Mouse (Mus musculus) midbrain, embryonic 14.5 days (tissue): Measurements from ENCODE around the gene Vmn2r117. TPM values are rescaled to one million over a fixed set of nuclear protein-coding genes. Genes with fewer than 3 reads are reported as not detected.
A peak's percentile ranks its signal among the peaks of the same experiment; 100 is the strongest.
"Not testable (repeated sequence)": the region's sequence is repeated elsewhere in the genome, so short reads cannot be mapped to it uniquely, and the experiment has no call there.

Experiments
- ATAC-seq: fragments of 200-750 bp; cut with Nextera tagmentation; 2 replicates; pipeline ENCODE4 v1.8.0; 2017; ENCODE audit warnings: moderate number of reproducible peaks, moderate library complexity; ENCODE audit not compliant: low FRiP score, low TSS enrichment
- DNase-seq: peaks from one replicate; pipeline ENCODE4 v3.0.0-alpha.2; 2015
- H3K27ac ChIP-seq: fragments of 300-500 bp; sonication (generic); replicated peaks from 2 replicates; pipeline ENCODE4 v1.5.1; 2014; ENCODE audit warnings: mild to moderate bottlenecking, low read depth, low read length, moderate library complexity
- H3K27me3 ChIP-seq: fragments of 300-500 bp; sonication (generic); 2 replicates; pipeline ENCODE4 v1.6.1; 2014; ENCODE audit warnings: low read length, control low read depth, mixed read lengths; ENCODE audit not compliant: control insufficient read depth, insufficient read depth
- H3K36me3 ChIP-seq: fragments of 300-500 bp; sonication (generic); 2 replicates; pipeline ENCODE4 v1.6.1; 2014; ENCODE audit warnings: low read length, control low read depth; ENCODE audit not compliant: control insufficient read depth, insufficient read depth
- H3K4me1 ChIP-seq: fragments of 300-500 bp; sonication (generic); 2 replicates; pipeline ENCODE4 v1.6.1; 2014; ENCODE audit warnings: mild to moderate bottlenecking, antibody characterized with exemption, low read length, control low read depth; ENCODE audit not compliant: control insufficient read depth, insufficient read depth
- H3K4me2 ChIP-seq: fragments of 300-500 bp; sonication (generic); 2 replicates; pipeline ENCODE4 v1.6.1; 2014; ENCODE audit warnings: mild to moderate bottlenecking, low read length, moderate library complexity
- H3K4me3 ChIP-seq: fragments of 300-500 bp; sonication (generic); replicated peaks from 2 replicates; pipeline ENCODE4 v1.5.1; 2014; ENCODE audit warnings: low read depth, low read length
- H3K9ac ChIP-seq: fragments of 300-500 bp; sonication (generic); replicated peaks from 2 replicates; pipeline ENCODE4 v1.6.1; 2014; ENCODE audit warnings: mild to moderate bottlenecking, low read length, moderate library complexity
- H3K9me3 ChIP-seq: fragments of 300-500 bp; sonication (generic); 2 replicates; pipeline ENCODE4 v1.6.1; 2016; ENCODE audit warnings: low read length, control low read depth, mixed read lengths; ENCODE audit not compliant: control insufficient read depth
- WGBS: fragments of 180-500 bp; shearing (Covaris S2); extraction: QIAGEN DNeasy Blood & Tissue Kit; methylation state at CpG from one replicate; pipeline ENCODE4 v1.1.7; 2014; 5-methylcytosine and 5-hydroxymethylcytosine counted together
- polyA plus RNA-seq: library from polyadenylated mRNA; unstranded; fragments of >200 nt; fragmentation: Nextera tagmentation; extraction: Ambion mirVana; gene quantifications from 2 replicates; pipeline ENCODE4 v1.2.1, GENCODE M21; 2014

The Vmn2r117 gene
- not detected in 2 replicates for polyA plus RNA-seq

- H3K4me1 ChIP-seq, ATAC-seq: not testable (repeated sequence)
- WGBS = 57% methylated on average over 1 of the region's 1 CpGs
These were observed at the start of gene Vmn2r117 for GRCm38 (mm10) chr17:23479599-23479998. TSS of gene Vmn2r117 (minus strand) at chr17:23479699.

GRCm38 (mm10) chr17:23522941-23523732 is 43.6 kb upstream of the Vmn2r117 start:
- WGBS = 76% methylated on average over 30 of the region's 30 CpGs
- not testable (repeated sequence) for H3K27me3 ChIP-seq, H3K9ac ChIP-seq, ATAC-seq, H3K9me3 ChIP-seq, H3K36me3 ChIP-seq, H3K4me2 ChIP-seq, H3K4me3 ChIP-seq, H3K27ac ChIP-seq, H3K4me1 ChIP-seq, DNase-seq

More at GRCm38 (mm10) chr17:23479599-23479998, at the start of gene Vmn2r117:
- not testable (repeated sequence) for H3K4me3 ChIP-seq, H3K9me3 ChIP-seq, H3K4me2 ChIP-seq, DNase-seq, H3K27me3 ChIP-seq, H3K27ac ChIP-seq, H3K36me3 ChIP-seq, H3K9ac ChIP-seq

- Histone ChIP-seq H3K9ac (no peak overlapping the region), H3K4me2 (no peak overlapping the region), H3K36me3 (no peaks in the 10 kb centered on the region), H3K9me3 (0 out of 2 replicates have a peak, but pooled peaks cover 3% of the 10 kb centered on the region), H3K4me1 (no peaks in the 10 kb centered on the region), H3K4me3 (no peak overlapping the region), H3K27me3 (no peaks in the 10 kb centered on the region), H3K27ac (no peak overlapping the region)
- ATAC-seq = peak; percentile 76
- DNase-seq = no peak
- WGBS = 74% methylated on average over 2 of the region's 2 CpGs
These were observed 39.4 kb upstream of the Vmn2r117 start for GRCm38 (mm10) chr17:23518701-23519423.

GRCm38 (mm10) chr17:23433150-23433679 is 46.3 kb downstream of the Vmn2r117 start:
- no peak overlapping the region for H3K9ac ChIP-seq
- no peak overlapping the region for H3K4me2 ChIP-seq
- 77% methylated on average over 6 of the region's 6 CpGs for WGBS
- no peaks in the 10 kb centered on the region for H3K27me3 ChIP-seq
- peaks cover 9% of the 10 kb centered on the region for H3K9me3 ChIP-seq
- no peaks in the 10 kb centered on the region for H3K36me3 ChIP-seq
- no peak overlapping the region for H3K4me3 ChIP-seq
- ATAC-seq = peak; percentile 53; the same call in 1 of the 2 replicates
- no peak overlapping the region for H3K27ac ChIP-seq
- no peaks in the 10 kb centered on the region for H3K4me1 ChIP-seq
- no peak for DNase-seq

Other genes starting within 250 kb of the Vmn2r117 start
- not detected in 2 replicates for gene Vmn2r114, start 167.2 kb downstream of the Vmn2r117 start, polyA plus RNA-seq
- gene Vmn2r115, start 136.0 kb downstream of the Vmn2r117 start, polyA plus RNA-seq = not detected in 2 replicates
- not detected in 2 replicates for gene Vmn2r116, start 95.1 kb downstream of the Vmn2r117 start, polyA plus RNA-seq
- gene Zfp213, start 84.5 kb upstream of the Vmn2r117 start, polyA plus RNA-seq = 16.8 and 19.1 TPM in 2 replicates
- gene Zfp13, start 119.8 kb upstream of the Vmn2r117 start, polyA plus RNA-seq = 24.8 and 31.4 TPM in 2 replicates
- not detected in 2 replicates for gene Zscan10, start 121.2 kb upstream of the Vmn2r117 start, polyA plus RNA-seq
- 0.38 and 1.1 TPM in 2 replicates for gene Mmp25, start 165.6 kb upstream of the Vmn2r117 start, polyA plus RNA-seq
- gene Bicdl2, start 180.8 kb upstream of the Vmn2r117 start, polyA plus RNA-seq = 0.26 TPM in 1 of 2 replicates, not detected in the other
- gene Hcfc1r1, start 193.9 kb upstream of the Vmn2r117 start, polyA plus RNA-seq = 110 and 150 TPM in 2 replicates
- gene Thoc6, start 194.2 kb upstream of the Vmn2r117 start, polyA plus RNA-seq = 43.9 and 44.9 TPM in 2 replicates
- gene Tnfrsf12a, start 197.8 kb upstream of the Vmn2r117 start, polyA plus RNA-seq = 1.2 and 1.9 TPM in 2 replicates
- gene Cldn6, start 199.6 kb upstream of the Vmn2r117 start, polyA plus RNA-seq = not detected in 2 replicates
- 0.50 and 0.92 TPM in 2 replicates for gene Cldn9, start 204.3 kb upstream of the Vmn2r117 start, polyA plus RNA-seq
- gene 1520401A03Rik, start 243.1 kb upstream of the Vmn2r117 start, polyA plus RNA-seq = not detected in 2 replicates
- gene Pkmyt1, start 246.6 kb upstream of the Vmn2r117 start, polyA plus RNA-seq = 16.2 and 18.2 TPM in 2 replicates